Mouse (Mus musculus): ENCODE measurements around the gene Amtn. TPM values are rescaled to one million over a fixed set of nuclear protein-coding genes. Genes with fewer than 3 reads are reported as not detected.

Amtn gene
- polyA plus RNA-seq, 1 experiment from 2014 or later, result not detected

Other genes with a start within 250 kb of the Amtn start
- gene Gm11115, start 222.0 kb upstream of the Amtn start, polyA plus RNA-seq (2016; fragmentation: Nextera tagmentation; extraction: Ambion mirVana), result not detected in 2 replicates
- not detected in 2 replicates for gene Gm7714, start 107.2 kb upstream of the Amtn start, polyA plus RNA-seq (2016; fragmentation: Nextera tagmentation; extraction: Ambion mirVana)
- not detected in 2 replicates for gene Prol1, start 58.8 kb upstream of the Amtn start, polyA plus RNA-seq (2016; fragmentation: Nextera tagmentation; extraction: Ambion mirVana)
- not detected in 2 replicates for gene Ambn, start 79.9 kb downstream of the Amtn start, polyA plus RNA-seq (2016; fragmentation: Nextera tagmentation; extraction: Ambion mirVana)
- not detected in 2 replicates for gene Enam, start 111.9 kb downstream of the Amtn start, polyA plus RNA-seq (2016; fragmentation: Nextera tagmentation; extraction: Ambion mirVana)
- gene Jchain, start 151.8 kb downstream of the Amtn start, polyA plus RNA-seq (2016; fragmentation: Nextera tagmentation; extraction: Ambion mirVana), result 0.31 and 0.56 TPM in 2 replicates
- gene Utp3, start 178.4 kb downstream of the Amtn start, polyA plus RNA-seq (2016; fragmentation: Nextera tagmentation; extraction: Ambion mirVana), result 65.0 and 68.5 TPM in 2 replicates
- 166 and 178 TPM in 2 replicates for gene Rufy3, start 188.9 kb downstream of the Amtn start, polyA plus RNA-seq (2016; fragmentation: Nextera tagmentation; extraction: Ambion mirVana)